Mouse (Mus musculus) MEL-GATA-1-ER (cell line): Measurements from ENCODE around the gene Vmn2r53.
"Not testable (repeated sequence)": the region's sequence is repeated elsewhere in the genome, so short reads cannot be mapped to it uniquely, and the experiment has no call there.

ENCODE experiments used
- DNase-seq: peaks from one replicate; pipeline ENCODE4 v3.0.0-alpha.2; 2012; ENCODE audit warnings: low read depth; ENCODE audit errors: extremely low read depth

The Vmn2r53 gene

GRCm38 (mm10) chr7:12608688-12609087, at the start of gene Vmn2r53:
TSS of gene Vmn2r53 (minus strand) at chr7:12608788.
- DNase-seq = no peak

- not testable (repeated sequence) for DNase-seq
Measured at GRCm38 (mm10) chr7:12640219-12640618, 31.6 kb upstream of the Vmn2r53 start, which contains the start of gene Vmn2r54. TSS of gene Vmn2r54 (minus strand) at chr7:12640319.
